11 mouse cellular contexts compared by ENCODE assay signal in genomic region chr7:120972471-120972870, GRCm38 (mm10). TPM values are rescaled to one million over a fixed set of nuclear protein-coding genes. Genes with fewer than 3 reads are reported as not detected.
A peak's percentile ranks its signal among the peaks of the same experiment; 100 is the strongest.
DNase-seq lines count a peak whose midpoint lies in the region; ATAC-seq and TF ChIP-seq lines count a peak whose summit lies in the region.
"Not testable (repeated sequence)": the region's sequence is repeated elsewhere in the genome, so short reads cannot be mapped to it uniquely, and the experiment has no call there.
"Had no signal": no experiment of that assay in that cellular context is flagged by ENCODE, and none has a peak within 500 bp of the region (broad histone marks: within the 10 kb centered on the region; RNA-seq: fewer than 3 reads in every experiment).

No protein-coding gene starts in this region.

- H3K27me3 ChIP-seq in intestine, postnatal 0 days (replicated peaks; ENCODE audit: control insufficient read depth, insufficient read depth, low read length); liver, embryonic 13.5 days; liver, embryonic 15.5 days; small intestine, adult 2 months (ENCODE audit: control insufficient read depth, insufficient read depth, low read length): not testable (repeated sequence)

- peak; percentile 73 for ATAC-seq in intestine, postnatal 0 days
- not testable (repeated sequence) for ATAC-seq in liver, embryonic 13.5 days (ENCODE audit: low read depth); liver, embryonic 15.5 days (ENCODE audit: insufficient read depth)

- not testable (repeated sequence) for H3K9me3 ChIP-seq in intestine, postnatal 0 days (ENCODE audit: control insufficient read depth); liver, embryonic 13.5 days (replicated peaks); liver, embryonic 15.5 days (replicated peaks)

- not testable (repeated sequence) for H3K9ac ChIP-seq in intestine, postnatal 0 days (ENCODE audit: low read depth, low read length); liver, embryonic 13.5 days; liver, embryonic 15.5 days

- not testable (repeated sequence) for TF ChIP-seq POLR2A in small intestine, adult 2 months (IDR thresholded peaks at IDR 0.05; ENCODE audit: low read depth, low read length)

- not testable (repeated sequence) for H3K27ac ChIP-seq in intestine, postnatal 0 days (ENCODE audit: low read depth, low read length)
- peak overlapping the region; percentile 91 for H3K27ac ChIP-seq in liver, embryonic 13.5 days
- H3K27ac ChIP-seq in liver, embryonic 15.5 days (replicated peaks), result peak overlapping the region; percentile 90
- peak overlapping the region; percentile 61; the same call in 1 of the 2 replicates for H3K27ac ChIP-seq in small intestine, adult 2 months (ENCODE audit: insufficient read depth, low read depth, low read length)

- H3K4me3 ChIP-seq in intestine, postnatal 0 days (ENCODE audit: low read depth, low read length); liver, embryonic 13.5 days (replicated peaks); liver, embryonic 15.5 days (replicated peaks); small intestine, adult 2 months (ENCODE audit: low read depth, low read length): not testable (repeated sequence)

- H3K36me3 ChIP-seq in intestine, postnatal 0 days (ENCODE audit: control insufficient read depth, insufficient read depth), result peaks cover 21% of the 10 kb centered on the region
- peaks cover 19% of the 10 kb centered on the region for H3K36me3 ChIP-seq in liver, embryonic 13.5 days
- H3K36me3 ChIP-seq in liver, embryonic 15.5 days (replicated peaks), result peaks cover 37% of the 10 kb centered on the region
- peaks cover 12% of the 10 kb centered on the region for H3K36me3 ChIP-seq in small intestine, adult 2 months (ENCODE audit: control insufficient read depth, insufficient read depth, low read length)

- 53% methylated on average over 2 of the region's 2 CpGs for WGBS in intestine, postnatal 0 days
- 71% methylated on average over 2 of the region's 2 CpGs for WGBS in liver, embryonic 13.5 days (ENCODE audit: insufficient replicate concordance)
- 65% methylated on average over 2 of the region's 2 CpGs for WGBS in liver, embryonic 15.5 days (ENCODE audit: insufficient replicate concordance)
- 62% methylated on average over 2 of the region's 2 CpGs for WGBS in small intestine, adult 2 months

- not testable (repeated sequence) for H3K4me2 ChIP-seq in intestine, postnatal 0 days (replicated peaks; ENCODE audit: low read depth)
- H3K4me2 ChIP-seq in liver, embryonic 13.5 days, result peak overlapping the region; percentile 13; the same call in 1 of the 2 replicates
- H3K4me2 ChIP-seq in liver, embryonic 15.5 days, result peak overlapping the region; percentile 11

- not testable (repeated sequence) for H3K4me1 ChIP-seq in intestine, postnatal 0 days (replicated peaks; ENCODE audit: control insufficient read depth, insufficient read depth, low read length); small intestine, adult 2 months (ENCODE audit: control insufficient read depth, insufficient read depth, insufficient read length, low read length)
- peaks cover 96% of the 10 kb centered on the region for H3K4me1 ChIP-seq in liver, embryonic 13.5 days (replicated peaks)
- H3K4me1 ChIP-seq in liver, embryonic 15.5 days (replicated peaks), result peaks cover 94% of the 10 kb centered on the region

- TF ChIP-seq CTCF in intestine, postnatal 0 days (IDR thresholded peaks at IDR 0.05; ENCODE audit: low read depth), result peak; percentile 47
- TF ChIP-seq CTCF in small intestine, adult 2 months (IDR thresholded peaks at IDR 0.05; ENCODE audit: extremely low read depth, insufficient read length, insufficient replicate concordance, low read depth, low read length), result not testable (repeated sequence)

- peak; percentile 93 for DNase-seq in heart, adult 11 months
- DNase-seq in kidney, postnatal 14 days, result peak; percentile 14
- DNase-seq in liver, embryonic 13.5 days, result not testable (repeated sequence)

RNA-seq across cellular contexts. Expression of gene Cdr2, which starts 9.6 kb away (rescaled TPM):
- polyA plus RNA-seq in intestine, postnatal 0 days (2015; fragmentation: Nextera tagmentation; extraction: Ambion mirVana), result 119 and 124 TPM in 2 replicates
- polyA plus RNA-seq in liver, embryonic 13.5 days (2015; fragmentation: Nextera tagmentation; extraction: Ambion mirVana), result 38.1 and 39.1 TPM in 2 replicates
- 48.6 and 56.8 TPM in 2 replicates for polyA plus RNA-seq in liver, embryonic 15.5 days (2015; fragmentation: Nextera tagmentation; extraction: Ambion mirVana)
- 37.1 and 51.7 TPM in 2 replicates for polyA plus RNA-seq in small intestine, adult 2 months (2012; rRNA removed)

RNA-seq across cellular contexts. Expression of gene Mfsd13b, which starts 9.8 kb away (rescaled TPM):
- 1.4 and 1.5 TPM in 2 replicates for polyA plus RNA-seq in intestine, postnatal 0 days (2015; fragmentation: Nextera tagmentation; extraction: Ambion mirVana)
- not detected in 2 replicates for polyA plus RNA-seq in liver, embryonic 13.5 days (2015; fragmentation: Nextera tagmentation; extraction: Ambion mirVana)
- 0.15 TPM in 1 of 2 replicates, not detected in the other for polyA plus RNA-seq in liver, embryonic 15.5 days (2015; fragmentation: Nextera tagmentation; extraction: Ambion mirVana)
- 0.11 and 0.13 TPM in 2 replicates for polyA plus RNA-seq in small intestine, adult 2 months (2012; rRNA removed)
- polyA plus RNA-seq: activated CD4-positive, CD25-positive, alpha-beta regulatory T cell, adult 4 months; CD4-positive, CD25-positive, alpha-beta regulatory T cell, adult 4 months; embryonic facial prominence, embryonic 12.5 days; embryonic facial prominence, embryonic 14.5 days; G1E had no signal

RNA-seq across cellular contexts. Expression of gene Polr3e, which starts 54.9 kb away (rescaled TPM):
- polyA plus RNA-seq in intestine, postnatal 0 days (2015; fragmentation: Nextera tagmentation; extraction: Ambion mirVana), result 18.3 and 19.6 TPM in 2 replicates
- 19.3 and 21.1 TPM in 2 replicates for polyA plus RNA-seq in liver, embryonic 13.5 days (2015; fragmentation: Nextera tagmentation; extraction: Ambion mirVana)
- polyA plus RNA-seq in liver, embryonic 15.5 days (2015; fragmentation: Nextera tagmentation; extraction: Ambion mirVana), result 12.8 and 13.4 TPM in 2 replicates
- polyA plus RNA-seq in small intestine, adult 2 months (2012; rRNA removed), result 6.9 and 10.9 TPM in 2 replicates
